ENCODE assay signal across 8 mouse cellular contexts in genomic region chr1:131053239-131053638, GRCm38 (mm10). TPM values are rescaled to one million over a fixed set of nuclear protein-coding genes. Genes with fewer than 3 reads are reported as not detected.
DNase-seq lines count a peak whose midpoint lies in the region; ATAC-seq and TF ChIP-seq lines count a peak whose summit lies in the region.

No protein-coding gene starts in this region.

- ATAC-seq in midbrain, embryonic 11.5 days (ENCODE audit: low FRiP score), result peak; percentile 71

- peak overlapping the region; percentile 18; the same call in 1 of the 2 replicates for H3K27ac ChIP-seq in heart, embryonic 10.5 days
- no peak overlapping the region for H3K27ac ChIP-seq in kidney, adult 2 months (ENCODE audit: insufficient read depth, low read depth, low read length)
- peak overlapping the region; percentile 42; the same call in 1 of the 2 replicates for H3K27ac ChIP-seq in limb, embryonic 10.5 days
- no peak overlapping the region for H3K27ac ChIP-seq in midbrain, embryonic 11.5 days (ENCODE audit: low read depth, low read length)

- 9% methylated on average over 8 of the region's 8 CpGs for WGBS in heart, embryonic 10.5 days
- 14% methylated on average over 8 of the region's 8 CpGs for WGBS in kidney, adult 2 months
- WGBS in limb, embryonic 10.5 days, result 10% methylated on average over 8 of the region's 8 CpGs
- WGBS in midbrain, embryonic 11.5 days, result 13% methylated on average over 8 of the region's 8 CpGs

- no peak for TF ChIP-seq POLR2A in kidney, adult 2 months (IDR thresholded peaks at IDR 0.05; ENCODE audit: low read depth, low read length)

- H3K36me3 ChIP-seq in heart, embryonic 10.5 days, result peaks cover 58% of the 10 kb centered on the region
- 0 out of 2 replicates have a peak, but pooled peaks cover 2% of the 10 kb centered on the region for H3K36me3 ChIP-seq in kidney, adult 2 months (ENCODE audit: control insufficient read depth, insufficient read depth, low read length)
- H3K36me3 ChIP-seq in limb, embryonic 10.5 days, result peaks cover 62% of the 10 kb centered on the region
- peaks cover 12% of the 10 kb centered on the region for H3K36me3 ChIP-seq in midbrain, embryonic 11.5 days (ENCODE audit: control insufficient read depth, insufficient read depth, low read length)

- no peak overlapping the region for H3K9ac ChIP-seq in midbrain, embryonic 11.5 days (ENCODE audit: low read length)

- H3K27me3 ChIP-seq in heart, embryonic 10.5 days (ENCODE audit: insufficient read depth, poor library complexity, severe bottlenecking), result no peaks in the 10 kb centered on the region
- H3K27me3 ChIP-seq in kidney, adult 2 months (replicated peaks; ENCODE audit: control insufficient read depth, insufficient read depth, low read length), result no peaks in the 10 kb centered on the region
- H3K27me3 ChIP-seq in limb, embryonic 10.5 days (ENCODE audit: low read depth, poor library complexity, severe bottlenecking), result no peaks in the 10 kb centered on the region
- H3K27me3 ChIP-seq in midbrain, embryonic 11.5 days (ENCODE audit: control insufficient read depth, insufficient read depth, low read length), result no peaks in the 10 kb centered on the region

- DNase-seq in urinary bladder, postnatal 36 days (ENCODE audit: low spot score in 2 of 2), result peak; percentile 33 to 51
- DNase-seq in urinary bladder, postnatal 10 days (ENCODE audit: low spot score), result no peak
- DNase-seq in embryo, embryonic 9.5 days (ENCODE audit: extremely low spot score), result peak; percentile 73
- peak; percentile 88 for DNase-seq in heart, embryonic 10.5 days (ENCODE audit: low spot score)
- DNase-seq in kidney, adult 2 months, result peak; percentile 79
- DNase-seq in limb, embryonic 10.5 days (ENCODE audit: low spot score), result peak; percentile 71
- DNase-seq in midbrain, embryonic 11.5 days (ENCODE audit: low spot score, missing footprints), result peak; percentile 94
- DNase-seq in spleen, postnatal 36 days (ENCODE audit: low spot score in 2 of 2), result peak; percentile 52 to 59

- TF ChIP-seq CTCF in kidney, adult 2 months (conservative IDR thresholded peaks at IDR 0.05; ENCODE audit: insufficient read depth, insufficient read length, low read depth, low read length), result peak; percentile 75

- peaks cover 34% of the 10 kb centered on the region for H3K4me1 ChIP-seq in heart, embryonic 10.5 days
- H3K4me1 ChIP-seq in kidney, adult 2 months (ENCODE audit: control insufficient read depth, insufficient read depth, low read length), result peaks cover 5% of the 10 kb centered on the region; the same call in 1 of the 2 replicates
- H3K4me1 ChIP-seq in limb, embryonic 10.5 days, result 0 out of 2 replicates have a peak, but pooled peaks cover 6% of the 10 kb centered on the region
- H3K4me1 ChIP-seq in midbrain, embryonic 11.5 days (ENCODE audit: control insufficient read depth, insufficient read depth, low read length), result no peaks in the 10 kb centered on the region

- no peaks in the 10 kb centered on the region for H3K9me3 ChIP-seq in heart, embryonic 10.5 days
- no peaks in the 10 kb centered on the region for H3K9me3 ChIP-seq in limb, embryonic 10.5 days (replicated peaks)
- H3K9me3 ChIP-seq in midbrain, embryonic 11.5 days (ENCODE audit: control insufficient read depth, low read length), result no peaks in the 10 kb centered on the region

- no peak overlapping the region for H3K4me2 ChIP-seq in midbrain, embryonic 11.5 days

- H3K4me3 ChIP-seq in heart, embryonic 10.5 days, result no peak overlapping the region
- no peak overlapping the region for H3K4me3 ChIP-seq in kidney, adult 2 months (ENCODE audit: insufficient read depth, low read depth, low read length)
- no peak overlapping the region for H3K4me3 ChIP-seq in limb, embryonic 10.5 days
- no peak overlapping the region for H3K4me3 ChIP-seq in midbrain, embryonic 11.5 days (ENCODE audit: low read depth, low read length)

RNA-seq across cellular contexts. Expression of gene Il10, which starts 33.6 kb away (rescaled TPM):
- polyA plus RNA-seq in heart, embryonic 10.5 days (2016; fragmentation: Nextera tagmentation; extraction: Ambion mirVana), result not detected in 2 replicates
- polyA plus RNA-seq in kidney, adult 2 months (2012; rRNA removed), result not detected in 2 replicates
- polyA plus RNA-seq in limb, embryonic 10.5 days (2016; fragmentation: Nextera tagmentation; extraction: Ambion mirVana), result not detected in 2 replicates
- polyA plus RNA-seq in midbrain, embryonic 11.5 days (2014; fragmentation: Nextera tagmentation; extraction: Ambion mirVana), result not detected in 2 replicates

RNA-seq across cellular contexts. Expression of gene Mapkapk2, which starts 44.4 kb away (rescaled TPM):
- 59.2 and 60.3 TPM in 2 replicates for polyA plus RNA-seq in heart, embryonic 10.5 days (2016; fragmentation: Nextera tagmentation; extraction: Ambion mirVana)
- 95.3 and 99.5 TPM in 2 replicates for polyA plus RNA-seq in kidney, adult 2 months (2012; rRNA removed)
- 46.8 and 47.9 TPM in 2 replicates for polyA plus RNA-seq in limb, embryonic 10.5 days (2016; fragmentation: Nextera tagmentation; extraction: Ambion mirVana)
- 49.8 and 56.0 TPM in 2 replicates for polyA plus RNA-seq in midbrain, embryonic 11.5 days (2014; fragmentation: Nextera tagmentation; extraction: Ambion mirVana)

Comparison
In these comparisons a context has a peak if more than half of its experiments do, and no peak if none do; other contexts are left out.
1. H3K27ac ChIP-seq: peak in heart, embryonic 10.5 days (single experiment) and limb, embryonic 10.5 days (single experiment); none in kidney, adult 2 months (single experiment) and midbrain, embryonic 11.5 days (single experiment).